Mouse (Mus musculus) ES-E14 (cell line): ENCODE data around the gene Mkrn1. TPM values are rescaled to one million over a fixed set of nuclear protein-coding genes. Genes with fewer than 3 reads are reported as not detected.
"Not testable (repeated sequence)": the region's sequence is repeated elsewhere in the genome, so short reads cannot be mapped to it uniquely, and the experiment has no call there.

ENCODE experiments used
- DNase-seq: peaks from one replicate; pipeline ENCODE4 v3.0.0-alpha.2; 2013; ENCODE audit warnings: low read depth, low spot score
- H3K27ac ChIP-seq: 2 replicates; pipeline ENCODE4 v1.5.1; 2012; ENCODE audit warnings: low read depth, mild to moderate bottlenecking, low read length, moderate library complexity, mixed read lengths; ENCODE audit not compliant: poor library complexity, insufficient read depth, severe bottlenecking
- H3K36me3 ChIP-seq: 2 replicates; pipeline ENCODE4 v1.6.1; 2012; ENCODE audit warnings: mild to moderate bottlenecking, low read length, moderate library complexity, mixed read lengths; ENCODE audit not compliant: control insufficient read depth, poor library complexity, insufficient read depth, severe bottlenecking
- H3K4me1 ChIP-seq, 2 experiments: fragments of 150-350 bp in 1 of 2; sonication (generic) in 1 of 2; 2 replicates each; pipeline ENCODE4 v1.6.1; 2012; ENCODE audit warnings: low read length in 2 of 2, mild to moderate bottlenecking in 1 of 2, mixed read lengths in 1 of 2; ENCODE audit not compliant: control insufficient read depth in 2 of 2, insufficient read depth in 2 of 2, poor library complexity in 1 of 2
- H3K4me3 ChIP-seq, 2 experiments: fragments of 150-350 bp in 1 of 2; sonication (generic) in 1 of 2; 2 replicates each; pipeline ENCODE4 v1.5.1; 2012; ENCODE audit warnings: low read length in 2 of 2, low read depth in 1 of 2, mild to moderate bottlenecking in 1 of 2, mixed read lengths in 1 of 2; ENCODE audit not compliant: insufficient read depth in 1 of 2, poor library complexity in 1 of 2, severe bottlenecking in 1 of 2
- H3K9ac ChIP-seq: 2 replicates; pipeline ENCODE4 v1.6.1; 2012; ENCODE audit warnings: low read depth, mild to moderate bottlenecking, low read length, mixed read lengths; ENCODE audit not compliant: poor library complexity, insufficient read depth, severe bottlenecking
- H3K9me3 ChIP-seq: fragments of 150-350 bp; sonication (generic); 2 replicates; pipeline ENCODE4 v1.6.1; 2012; ENCODE audit warnings: low read depth, mild to moderate bottlenecking, low read length; ENCODE audit not compliant: control insufficient read depth, insufficient read depth
- CHD2 ChIP-seq: IDR thresholded peaks from 2 replicates; pipeline ENCODE4 v1.6.1; 2014; ENCODE audit warnings: mild to moderate bottlenecking, low read depth, low read length, inconsistent platforms
- HCFC1 ChIP-seq: IDR thresholded peaks from 2 replicates; pipeline ENCODE4 v1.6.1; 2012; ENCODE audit warnings: low read length, inconsistent platforms, borderline replicate concordance; ENCODE audit not compliant: insufficient read depth
- MAFK ChIP-seq: IDR thresholded peaks from 2 replicates; pipeline ENCODE4 v1.6.1; 2014; ENCODE audit warnings: mild to moderate bottlenecking, low read depth, low read length, inconsistent platforms; ENCODE audit not compliant: insufficient read depth
- ZC3H11A ChIP-seq: IDR thresholded peaks from 2 replicates; pipeline ENCODE4 v1.6.1; 2012; ENCODE audit warnings: low read depth, mild to moderate bottlenecking, inconsistent platforms, low read length, borderline replicate concordance
- ZNF384 ChIP-seq: IDR thresholded peaks from 2 replicates; pipeline ENCODE4 v1.6.1; 2012; ENCODE audit warnings: low read depth, low read length, inconsistent platforms
- in situ Hi-C, 2 experiments: fragments of 600-800 bp; cut with MboI; formaldehyde crosslinking; loops; one replicate each; pipeline ENCODE4 v1.15.1; 2025; ENCODE audit warnings: low sequenced_read_pairs in 2 of 2, inconsistent platforms in 1 of 2; ENCODE audit not compliant: unreplicated experiment in 2 of 2
- total RNA-seq: library from RNA; depleted of rRNA; stranded (reverse); fragments of 300-350 nt; gene quantifications from 2 replicates; pipeline ENCODE4 v1.2.3, GENCODE M21; 2012

The Mkrn1 gene
- total RNA-seq, 1 experiment: 652 TPM

DNA sequence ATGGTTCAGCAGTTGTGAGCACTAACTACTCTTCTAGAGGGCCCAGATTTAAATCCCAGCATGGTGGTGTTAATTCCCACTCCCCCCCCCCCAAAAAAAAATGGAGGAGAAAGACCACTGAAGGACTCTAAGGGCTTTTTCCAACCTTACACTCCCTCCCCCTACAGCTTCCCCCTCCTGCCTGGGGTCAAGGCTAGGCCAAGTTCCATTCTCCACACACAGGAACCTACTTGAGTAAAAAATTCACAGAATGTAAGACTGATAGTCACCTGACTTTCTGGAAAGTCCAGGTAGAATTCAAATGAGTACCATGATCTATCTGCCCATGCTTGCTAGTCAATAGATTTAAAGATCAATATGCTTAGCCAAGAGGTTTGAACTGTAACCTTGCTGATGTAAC is 19.9 kb upstream of the Mkrn1 start:
- H3K4me3 ChIP-seq: no peak overlapping the region
- no peaks in the 10 kb centered on the region for H3K9me3 ChIP-seq
- in situ Hi-C loops: no loop called here
- H3K27ac ChIP-seq: peak overlapping the region; percentile 91; the same call in 1 of the 2 replicates
- peaks cover 2% of the 10 kb centered on the region; the same call in 1 of the 2 replicates for H3K36me3 ChIP-seq
- no peak overlapping the region for H3K9ac ChIP-seq
- TF ChIP-seq CHD2: no peak
- no peak for TF ChIP-seq ZNF384
- TF ChIP-seq MAFK: no peak
- no peak for TF ChIP-seq HCFC1
- TF ChIP-seq ZC3H11A: no peak
- H3K4me1 ChIP-seq: peaks cover 3 to 19% of the 10 kb centered on the region in 2 experiments; a peak in 3 of 4 replicates
- DNase-seq: no peak

DNA sequence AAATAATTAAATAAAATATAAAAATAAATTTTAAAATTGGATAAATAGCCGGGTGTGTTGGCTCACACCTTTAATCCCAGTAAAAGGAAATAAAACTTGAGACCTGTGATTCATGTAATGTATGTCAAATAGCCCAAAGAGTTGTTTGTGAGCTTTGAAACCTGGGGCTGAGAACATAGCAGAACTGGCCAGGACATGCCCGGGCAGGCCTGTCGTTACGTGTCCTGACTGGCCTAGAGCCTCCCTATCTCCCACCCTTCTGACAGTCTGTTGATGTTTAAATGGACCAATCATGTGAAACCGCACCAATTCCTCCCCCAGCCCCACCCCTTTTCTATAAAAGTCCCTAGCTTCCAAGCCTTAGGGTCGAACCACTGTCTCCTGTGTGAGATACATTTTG is 17.3 kb upstream of the Mkrn1 start:
- H3K4me1 ChIP-seq: peaks cover 5 to 22% of the 10 kb centered on the region in 2 experiments; a peak in 3 of 4 replicates
- H3K9ac ChIP-seq, H3K4me3 ChIP-seq, H3K36me3 ChIP-seq, in situ Hi-C loops, DNase-seq, H3K9me3 ChIP-seq: not testable (repeated sequence)
- peak overlapping the region; percentile 94 for H3K27ac ChIP-seq

GRCm38 (mm10) chr6:39435875-39436274 is 15.6 kb upstream of the Mkrn1 start:
- no peaks in the 10 kb centered on the region for H3K9me3 ChIP-seq
- in situ Hi-C loops: no loop called here
- no peak overlapping the region for H3K9ac ChIP-seq
- DNase-seq: no peak
- peaks cover 4 to 21% of the 10 kb centered on the region in 2 experiments; a peak in 3 of 4 replicates for H3K4me1 ChIP-seq
- H3K36me3 ChIP-seq: peaks cover 2% of the 10 kb centered on the region; the same call in 1 of the 2 replicates
- no peak overlapping the region for H3K4me3 ChIP-seq
- H3K27ac ChIP-seq: no peak overlapping the region; the same call in 1 of the 2 replicates
- TF ChIP-seq ZC3H11A (no peak), ZNF384 (no peak), HCFC1 (no peak), CHD2 (no peak), MAFK (no peak)

DNA sequence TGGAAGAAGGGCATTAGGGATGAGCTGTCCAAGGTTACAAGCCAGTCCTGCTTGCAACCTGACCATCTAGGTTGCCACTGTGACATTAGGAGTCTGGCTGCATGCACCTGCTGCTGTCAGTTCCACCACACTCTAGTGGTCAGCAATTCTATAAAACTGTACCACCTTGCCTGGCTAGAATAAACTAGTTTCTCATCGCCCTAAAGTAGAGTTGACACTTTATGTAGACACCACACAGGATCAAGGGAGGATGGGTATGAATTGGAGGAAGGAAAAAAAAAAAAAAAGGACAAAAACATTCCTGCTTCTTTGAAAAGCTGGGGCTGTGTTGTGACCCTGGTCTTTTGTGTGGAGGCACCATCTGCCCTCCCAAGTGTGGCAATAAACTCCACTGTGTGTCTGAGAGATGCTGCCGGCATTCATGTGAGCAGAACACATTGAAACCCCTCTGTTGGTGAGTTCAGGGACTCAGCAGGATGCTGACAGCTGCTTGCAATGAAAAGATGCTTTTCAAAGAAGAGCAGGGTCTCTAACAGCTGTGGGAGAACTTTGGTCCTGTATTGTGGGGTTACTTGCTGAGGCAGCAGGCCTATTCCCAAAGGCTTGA is 14.7 kb upstream of the Mkrn1 start:
- TF ChIP-seq ZNF384 (peak; percentile 94), CHD2 (no peak), HCFC1 (no peak), ZC3H11A (no peak), MAFK (0 out of 2 replicates have a peak, but pooled peaks have one; percentile 39)
- Histone ChIP-seq H3K36me3 (peaks cover 2% of the 10 kb centered on the region; the same call in 1 of the 2 replicates), H3K4me1 (peaks cover 4 to 20% of the 10 kb centered on the region in 2 experiments; a peak in 3 of 4 replicates), H3K27ac (peak overlapping the region; percentile 43; the same call in 1 of the 2 replicates), H3K9me3 (no peaks in the 10 kb centered on the region), H3K9ac (no peak overlapping the region), H3K4me3 (no peak overlapping the region)
- DNase-seq: no peak
- in situ Hi-C loops: no loop called here
